Mouse (Mus musculus) adrenal gland, postnatal 10 days (tissue): ENCODE results near the gene Gss. TPM values are rescaled to one million over a fixed set of nuclear protein-coding genes. Genes with fewer than 3 reads are reported as not detected.
A peak's percentile ranks its signal among the peaks of the same experiment; 100 is the strongest.
"Not testable (repeated sequence)": the region's sequence is repeated elsewhere in the genome, so short reads cannot be mapped to it uniquely, and the experiment has no call there.

ENCODE experiments used
- DNase-seq: peaks from one replicate; pipeline ENCODE4 v3.0.0; 2021; ENCODE audit warnings: mixed read lengths
- total RNA-seq, 2 experiments: library from RNA; stranded (reverse); gene quantifications; 2 replicates each; pipeline ENCODE4 v1.2.3; 2021

Gene Gss
- total RNA-seq, 2 experiments from 2014 or later = 41.4 to 48.1 TPM

DNA sequence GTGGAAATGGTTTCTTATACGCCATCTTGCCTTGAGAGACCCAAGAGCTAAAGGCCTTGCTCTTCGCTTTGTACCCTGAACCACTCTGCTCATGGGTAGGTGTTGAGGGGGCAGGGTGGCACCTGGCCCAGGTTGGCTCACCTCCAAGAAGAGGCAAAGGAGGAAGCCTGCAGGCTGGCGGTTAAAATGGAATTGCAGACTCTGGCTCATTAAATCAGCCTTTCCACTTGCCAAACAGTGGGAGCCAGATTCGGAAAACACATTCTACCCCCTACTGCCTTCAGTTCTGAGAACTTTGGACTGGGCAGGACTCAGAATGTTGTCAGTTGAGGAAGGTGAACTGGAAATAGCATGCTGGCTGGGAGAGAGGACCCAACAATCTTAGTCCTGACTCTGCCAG is 17.9 kb downstream of the Gss start:
- peak; percentile 33 for DNase-seq

DNA sequence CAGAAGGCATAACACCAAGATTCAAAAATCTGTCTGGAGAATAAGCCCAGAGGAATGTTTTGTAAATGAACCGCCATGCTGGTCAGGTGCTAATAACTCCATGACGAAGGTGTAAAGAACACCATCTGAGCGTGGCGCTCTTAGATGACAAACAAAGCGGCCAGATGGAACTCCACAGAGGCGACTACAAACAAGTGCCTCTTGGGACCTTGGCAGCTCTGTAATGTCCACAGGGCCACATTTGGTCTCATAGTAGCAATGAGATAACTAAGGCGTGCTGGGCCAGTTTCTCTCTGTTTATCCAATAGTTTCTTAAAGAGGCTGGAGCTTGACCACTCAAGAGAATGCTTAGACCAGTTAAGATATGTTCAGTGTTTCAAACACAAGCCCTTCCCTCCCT is 18.6 kb downstream of the Gss start:
- no peak for DNase-seq

DNA sequence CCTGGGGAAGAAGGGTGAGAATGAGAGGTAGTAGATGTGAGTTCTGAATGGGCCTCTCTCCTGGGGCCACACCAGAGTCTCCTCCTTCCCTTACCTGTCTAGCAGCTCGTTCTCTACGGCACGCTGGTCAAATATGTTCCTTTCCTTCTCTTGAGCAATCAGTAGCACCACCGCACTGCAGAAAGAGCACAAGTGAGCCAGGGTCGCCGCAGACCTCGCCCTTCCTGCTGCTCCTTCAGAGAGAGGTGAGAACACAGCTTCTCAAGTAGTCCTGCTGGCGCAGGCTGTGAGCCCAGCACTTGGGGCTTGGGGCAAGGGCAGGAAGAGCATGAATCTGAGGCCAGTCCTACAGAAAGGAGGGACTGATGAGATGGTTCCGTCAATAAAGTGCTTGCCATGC is 19.6 kb downstream of the Gss start:
- no peak for DNase-seq

DNA sequence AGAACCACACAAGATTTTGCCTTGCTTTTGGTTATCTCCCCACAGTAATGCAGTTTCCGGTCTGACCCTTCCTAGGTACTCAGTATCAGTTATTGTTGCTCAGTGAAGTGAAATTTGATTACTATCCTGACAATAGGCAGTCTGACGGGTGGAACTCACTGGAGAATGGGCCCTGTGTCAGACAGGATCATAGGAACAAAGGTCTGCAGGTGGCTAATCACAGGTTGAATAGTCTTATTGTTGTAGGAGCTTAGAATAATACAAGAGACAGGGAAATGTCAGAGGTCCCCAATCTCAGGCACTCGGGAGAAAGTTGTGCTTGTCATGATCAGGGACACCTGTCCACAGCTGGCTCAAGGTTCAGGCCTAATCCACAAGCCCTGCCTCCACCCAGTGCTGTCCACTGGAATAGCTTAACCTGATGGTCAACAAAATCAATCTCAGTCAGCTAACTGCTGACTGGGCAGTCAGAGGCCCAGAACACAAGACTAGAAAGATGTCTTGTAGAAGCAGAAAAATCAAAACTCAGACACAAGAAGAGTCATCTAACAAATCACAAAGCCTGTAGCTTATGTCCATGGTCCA is 23.3 kb downstream of the Gss start:
- no peak for DNase-seq

DNA sequence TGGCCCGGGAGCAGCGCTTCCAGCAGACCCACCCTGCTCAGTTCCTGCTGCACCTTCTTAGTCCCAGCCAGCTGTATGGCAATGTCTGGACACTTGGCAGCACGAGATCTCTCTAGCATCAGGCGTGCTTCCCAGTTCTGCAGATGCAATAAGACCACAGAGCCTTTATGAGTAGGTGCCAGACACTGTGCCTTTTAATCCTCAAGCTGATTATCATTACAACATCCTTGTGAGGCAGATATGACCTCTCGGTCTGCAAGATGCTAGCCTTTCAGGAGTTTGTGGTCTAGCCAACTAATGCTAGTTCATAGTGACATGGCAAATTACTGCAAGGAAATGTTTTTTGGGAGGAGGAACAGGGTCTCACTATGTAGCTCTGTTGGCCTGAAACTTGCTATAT is 24.9 kb downstream of the Gss start:
- DNase-seq = no peak

DNA sequence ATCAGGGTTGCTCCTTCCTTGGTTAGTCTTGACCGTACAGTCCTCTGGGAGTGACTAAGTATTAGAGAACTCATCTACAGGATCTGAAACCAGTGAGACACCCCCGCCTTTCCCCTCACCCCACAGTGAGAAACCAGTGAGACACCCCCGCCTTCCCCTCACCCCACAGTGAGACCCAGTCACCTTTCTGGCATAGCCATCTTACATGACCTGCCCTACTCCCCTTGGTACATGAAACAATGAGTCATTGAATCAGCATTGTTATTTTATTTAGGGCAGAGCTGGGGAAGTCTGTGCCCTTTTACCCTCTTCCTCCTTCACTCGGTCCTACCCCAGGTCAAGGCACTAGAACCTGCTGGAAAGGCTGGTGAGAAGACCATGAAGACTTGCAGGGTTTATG is 29.7 kb downstream of the Gss start:
- DNase-seq = no peak

DNA sequence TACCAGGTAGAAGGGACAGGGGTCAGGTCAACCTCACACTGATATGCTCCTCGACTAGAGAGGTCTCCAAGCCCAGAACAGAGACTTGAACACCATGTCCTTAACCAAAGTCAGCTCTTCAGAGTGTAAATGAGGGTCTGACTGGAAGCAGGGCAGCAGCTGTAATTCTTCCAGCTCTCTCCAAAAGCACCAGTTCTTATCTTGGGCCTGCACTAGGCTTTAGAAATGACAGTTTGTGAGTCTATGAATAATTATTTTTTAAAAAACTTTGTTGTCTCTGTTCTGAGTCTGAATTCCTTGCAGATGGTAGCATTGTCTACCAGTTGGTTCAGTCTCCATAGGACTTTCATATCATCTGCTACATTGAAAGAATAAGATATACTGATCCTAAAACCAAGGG is 30.4 kb downstream of the Gss start:
- DNase-seq = no peak

DNA sequence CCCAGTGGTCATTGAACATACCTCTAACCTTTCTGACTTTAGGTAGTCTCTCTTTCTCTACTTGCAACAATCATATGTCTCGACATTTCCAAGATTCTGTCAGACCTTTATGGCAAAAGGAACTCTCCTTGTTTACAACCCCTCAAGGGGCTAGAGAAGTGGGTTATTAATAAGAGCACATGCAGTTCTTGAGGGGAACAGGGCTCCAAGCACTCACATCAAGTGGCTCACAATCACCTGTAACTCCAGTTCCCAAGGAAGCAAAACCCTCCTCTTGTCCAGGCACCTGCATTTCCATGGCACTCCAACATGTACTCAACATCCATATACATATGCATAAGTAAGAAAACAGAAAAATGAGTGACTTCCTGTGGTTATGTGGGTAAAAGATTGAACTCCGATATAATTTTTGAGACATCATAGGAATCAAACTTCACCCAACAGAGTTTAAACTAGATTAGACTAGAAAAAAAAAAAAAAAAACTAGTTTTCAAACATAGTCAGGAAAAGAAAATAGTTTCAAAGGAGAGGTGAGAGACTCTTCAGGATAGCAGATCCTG is 38.1 kb downstream of the Gss start:
- no peak for DNase-seq

DNA sequence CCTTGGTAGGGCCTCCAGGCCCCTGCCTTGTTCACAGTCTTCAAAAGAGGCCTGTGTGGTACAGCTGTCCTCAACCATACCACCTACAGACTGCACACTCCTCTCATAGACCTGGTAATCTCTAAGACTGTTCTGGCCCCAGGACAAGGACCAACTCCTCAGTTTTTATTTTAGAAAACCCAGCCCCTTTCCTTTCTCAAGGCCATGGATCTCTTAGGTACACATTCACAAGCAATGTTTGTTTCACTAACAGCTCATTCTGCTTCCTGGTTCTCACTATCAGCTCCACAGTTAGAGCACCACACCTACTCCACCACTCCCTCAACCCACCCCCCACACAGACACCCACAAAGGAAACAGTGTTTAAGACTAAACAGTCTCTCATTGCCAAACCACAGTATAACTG is 39.7 kb downstream of the Gss start:
- DNase-seq = no peak

DNA sequence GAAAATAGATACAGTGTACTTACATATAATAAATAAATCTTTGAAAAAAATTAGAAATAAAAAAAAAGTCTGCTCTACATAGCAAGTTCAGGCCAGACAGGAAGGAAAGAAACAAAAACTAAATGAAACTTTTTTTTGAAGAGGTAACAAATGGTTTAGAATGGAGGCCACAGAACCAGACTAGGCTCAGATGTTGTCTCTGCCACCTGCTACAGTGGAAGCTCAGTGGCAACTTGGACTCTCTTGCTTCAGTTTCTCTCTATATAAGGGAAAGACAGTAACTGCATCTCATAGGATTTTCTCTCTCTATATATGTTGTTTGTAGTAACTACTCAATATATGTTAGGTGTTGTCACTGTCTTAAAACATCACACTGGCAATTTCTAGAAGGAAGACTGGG is 40.3 kb downstream of the Gss start:
- DNase-seq = no peak

DNA sequence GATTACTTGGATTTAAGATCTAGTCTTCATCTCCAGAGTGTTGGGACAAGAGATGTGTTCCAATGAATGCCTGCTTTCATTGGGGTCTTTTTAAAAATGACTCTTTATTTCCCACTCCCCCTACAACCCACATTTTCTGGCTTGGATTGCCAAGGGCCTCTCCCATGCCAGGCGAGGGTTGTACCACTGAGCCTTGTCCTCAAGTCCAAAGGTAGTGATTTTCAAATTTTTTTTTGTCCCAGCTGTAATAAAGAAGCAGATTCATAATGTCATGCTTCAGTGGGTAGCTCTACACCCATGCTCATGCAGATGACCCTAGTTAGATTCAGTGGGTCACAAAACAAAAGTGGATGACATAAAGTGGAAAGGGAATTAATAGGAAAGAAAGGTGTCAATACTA is 45.7 kb downstream of the Gss start:
- no peak for DNase-seq

DNA sequence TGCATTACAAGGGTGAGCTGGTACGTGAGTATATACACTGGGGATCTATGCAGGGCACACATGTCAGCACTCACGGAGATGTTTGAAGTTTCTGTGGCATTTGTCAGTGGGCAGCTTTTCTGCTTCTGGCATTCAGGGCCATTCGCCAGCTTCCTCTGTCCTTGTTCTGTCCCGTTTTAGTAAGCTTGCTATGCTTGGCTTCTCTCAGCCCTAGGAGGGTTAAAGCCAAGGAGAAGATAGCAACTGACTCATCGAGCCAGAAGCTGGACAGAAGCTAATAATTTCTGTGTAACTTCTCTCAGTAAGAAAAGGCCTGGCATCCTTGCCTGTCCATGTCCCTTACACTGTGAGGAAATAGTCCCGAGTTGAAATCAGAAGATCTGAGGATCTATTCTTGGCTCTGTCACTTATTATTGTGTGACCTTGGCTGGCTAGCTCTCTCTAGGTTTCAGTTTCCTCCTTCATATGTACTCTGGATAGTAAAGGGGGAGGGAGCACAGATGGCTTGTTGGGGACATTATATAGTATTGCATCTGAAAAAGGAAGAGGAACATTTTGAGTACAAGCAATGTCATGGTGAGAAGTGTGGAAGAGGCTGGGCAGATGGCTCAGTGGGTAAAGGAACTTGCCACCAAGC is 51.7 kb downstream of the Gss start:
- DNase-seq = peak; percentile 72

DNA sequence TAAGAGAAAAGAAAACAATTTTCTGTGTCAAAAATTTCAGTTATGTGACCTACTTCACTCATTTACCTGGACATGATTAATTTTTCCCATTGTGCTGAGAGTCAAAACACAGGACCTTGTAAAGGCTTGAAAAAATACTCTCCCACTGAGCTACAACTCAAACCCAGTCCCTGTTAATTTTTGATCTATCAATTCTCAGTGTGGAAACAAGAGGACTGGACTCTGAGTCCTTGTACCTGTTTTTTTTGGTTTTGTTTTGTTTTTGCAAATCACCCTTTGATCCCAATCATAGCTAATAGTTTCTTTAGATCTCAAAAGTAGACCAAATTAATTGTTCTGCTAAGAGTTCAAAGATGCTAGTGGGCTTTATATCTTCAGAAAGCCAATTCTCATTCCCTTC is 52.9 kb downstream of the Gss start:
- DNase-seq = no peak

DNA sequence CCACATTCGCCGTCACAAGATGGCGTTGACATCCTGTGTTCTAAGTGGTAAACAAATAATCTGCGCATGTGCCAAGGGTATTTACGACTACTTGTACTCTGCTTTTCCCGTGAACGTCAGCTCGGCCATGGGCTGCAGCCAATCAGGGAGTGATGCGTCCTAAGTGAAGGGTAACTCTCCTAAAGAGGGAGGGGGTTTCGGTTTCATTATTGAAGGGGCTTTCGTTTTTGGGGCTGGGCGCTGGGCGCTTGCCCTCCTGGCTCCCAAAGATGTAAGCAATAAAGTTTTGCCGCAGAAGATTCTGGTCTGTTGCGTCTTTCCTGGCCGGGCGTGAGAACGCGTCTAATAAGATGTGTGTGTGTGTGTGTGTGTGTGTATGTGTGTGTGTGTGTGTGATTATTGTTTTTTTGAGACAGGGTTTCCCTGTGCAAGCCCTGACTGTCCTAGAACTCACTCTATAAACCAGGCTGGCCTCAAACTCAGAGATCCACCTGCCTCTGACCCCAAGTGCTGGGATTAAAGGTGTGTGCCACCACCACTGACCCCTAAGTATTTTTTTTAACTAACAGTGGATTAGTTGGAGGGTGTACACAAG is 54.0 kb downstream of the Gss start:
- DNase-seq = not testable (repeated sequence)

DNA sequence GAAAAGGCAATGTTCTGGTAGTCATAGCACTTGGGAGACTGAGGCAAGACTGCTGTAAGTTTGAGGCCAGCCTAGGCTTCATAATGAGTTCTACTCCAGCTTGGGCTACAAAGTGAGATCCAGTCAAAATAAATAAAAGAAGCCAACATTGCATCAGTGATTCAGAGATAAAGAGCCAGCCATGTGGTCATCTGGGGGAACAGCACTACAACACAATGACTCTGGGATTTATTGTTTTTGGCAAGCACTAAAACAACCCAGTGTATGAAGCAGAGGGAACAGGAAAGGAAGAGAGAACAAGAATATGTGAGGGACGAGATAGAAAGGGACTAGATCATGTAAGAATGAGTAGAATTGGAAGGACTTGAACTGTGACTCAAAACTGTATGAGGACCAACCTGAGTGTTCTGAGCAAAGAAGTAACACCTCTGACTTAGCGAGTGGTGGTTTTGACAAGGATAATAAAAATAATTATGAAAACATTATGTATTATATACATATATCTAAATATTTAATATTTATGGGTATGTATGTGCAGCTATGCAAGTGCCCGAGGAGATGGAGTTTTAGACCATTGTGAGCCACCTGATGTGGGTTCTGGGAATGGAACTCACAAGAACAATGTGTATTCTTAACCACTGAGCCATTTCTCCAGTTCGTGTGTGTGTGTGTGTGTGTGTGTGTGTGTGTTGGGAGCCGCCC is 54.7 kb downstream of the Gss start:
- DNase-seq = no peak

DNA sequence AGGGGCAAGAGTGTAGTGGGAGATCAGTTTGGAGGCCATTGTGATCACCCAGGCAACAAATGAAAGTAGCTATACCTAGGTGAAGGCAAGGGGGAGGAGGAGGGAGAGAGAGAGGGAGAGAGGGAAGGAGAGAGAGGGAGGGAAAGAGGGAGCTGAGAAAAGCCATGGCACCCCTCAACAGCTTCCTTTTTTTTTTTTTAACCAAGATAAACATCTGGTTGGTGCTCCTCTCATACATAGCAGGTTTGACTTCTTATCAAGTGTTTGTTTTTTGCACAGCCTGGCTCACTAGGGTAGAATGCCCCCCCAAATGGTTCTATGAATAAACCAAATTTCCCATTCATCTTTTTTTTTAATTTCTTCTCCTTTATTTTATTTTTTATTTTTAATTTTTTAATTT is 56.3 kb downstream of the Gss start:
- DNase-seq = no peak

DNA sequence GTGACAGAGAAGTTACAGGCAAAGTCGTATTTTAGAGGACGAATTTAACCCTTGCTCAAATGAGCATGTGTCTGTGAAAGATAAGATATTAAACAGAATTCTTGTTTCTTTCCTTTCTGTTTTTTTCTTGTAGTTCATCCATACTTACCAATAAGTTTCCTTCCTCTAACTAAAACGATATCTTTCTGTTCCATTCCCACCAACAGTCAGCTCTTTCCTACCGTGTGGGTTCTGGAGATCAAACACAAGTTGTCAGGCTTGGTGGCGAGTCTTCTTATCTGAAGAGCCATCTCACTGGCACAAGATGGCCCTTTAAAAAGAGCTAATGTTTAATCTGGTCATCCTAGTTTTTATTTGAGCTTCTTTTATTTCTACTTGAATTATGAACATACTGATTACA is 65.2 kb downstream of the Gss start:
- no peak for DNase-seq

DNA sequence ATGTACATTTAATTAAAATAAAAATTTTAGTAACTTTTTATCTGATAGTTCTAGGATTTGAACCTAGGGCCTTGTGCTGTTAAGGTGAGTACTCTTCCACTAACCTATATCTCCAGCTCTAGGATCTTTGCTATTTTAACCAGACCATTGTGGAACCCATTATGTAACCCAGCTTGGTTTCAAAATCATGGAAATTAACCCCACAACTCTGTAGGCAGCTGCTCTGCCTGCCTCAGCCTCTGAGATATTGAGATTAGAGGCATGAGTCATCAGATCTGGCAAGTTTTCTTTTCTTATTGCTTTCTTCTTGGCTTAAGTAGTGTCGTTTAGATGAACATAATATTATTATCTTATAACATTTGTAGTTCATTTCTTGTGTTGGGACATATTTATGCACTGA is 68.2 kb downstream of the Gss start:
- no peak for DNase-seq

DNA sequence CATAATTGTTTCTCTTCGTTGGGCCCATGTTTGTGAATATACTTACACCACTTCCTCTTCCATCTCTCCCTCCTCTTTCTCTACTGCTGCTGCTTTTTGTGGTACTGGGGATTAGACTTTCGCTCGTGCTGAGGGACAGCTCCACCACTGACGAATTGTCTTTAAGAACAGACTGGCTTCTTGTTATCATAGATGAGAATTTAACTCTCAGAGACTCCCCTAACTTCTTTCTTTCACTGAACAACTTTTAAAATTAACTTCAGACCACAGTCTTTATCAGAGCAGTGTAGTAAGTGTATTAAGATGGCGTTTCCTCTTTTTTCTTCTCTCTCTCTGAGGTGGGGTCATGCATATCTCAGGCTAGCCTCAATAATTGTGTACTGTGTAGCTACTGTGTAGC is 68.9 kb downstream of the Gss start:
- DNase-seq = no peak

DNA sequence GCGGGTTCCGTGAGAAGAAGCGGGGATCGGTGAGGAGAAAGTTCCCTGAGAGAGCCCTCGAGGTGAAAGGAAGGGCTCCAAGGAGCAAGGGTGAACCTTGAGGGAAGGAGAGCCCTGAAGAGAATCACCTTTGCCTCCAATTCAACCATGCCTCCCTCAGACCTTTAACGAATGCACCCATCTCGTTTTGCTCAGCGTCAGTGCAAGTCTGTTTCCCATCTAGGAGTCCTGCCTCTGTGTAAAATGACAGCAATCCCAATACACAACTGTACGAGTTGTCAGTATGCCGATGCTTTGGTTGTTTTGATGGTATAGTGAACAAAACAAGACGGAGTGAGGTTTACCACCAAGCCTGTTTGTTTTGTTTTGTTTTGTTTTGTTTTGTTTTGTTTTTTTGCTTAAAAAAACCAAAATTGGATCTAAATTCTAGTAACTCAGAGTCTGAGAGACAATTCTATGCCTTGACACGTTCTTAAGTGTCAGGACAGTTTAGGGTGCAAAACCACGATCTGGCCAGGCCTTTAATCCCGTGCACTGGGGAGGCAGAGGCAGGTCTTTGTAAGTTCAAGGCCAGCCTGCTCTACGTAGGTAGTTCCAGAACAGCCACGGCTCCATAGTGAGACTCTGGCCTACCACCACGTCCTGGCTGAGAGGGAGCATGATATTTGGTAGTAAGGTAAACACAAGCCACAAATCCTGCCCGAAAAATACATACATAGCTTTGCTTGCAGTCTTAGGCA is 73.9 kb downstream of the Gss start:
- no peak for DNase-seq

DNA sequence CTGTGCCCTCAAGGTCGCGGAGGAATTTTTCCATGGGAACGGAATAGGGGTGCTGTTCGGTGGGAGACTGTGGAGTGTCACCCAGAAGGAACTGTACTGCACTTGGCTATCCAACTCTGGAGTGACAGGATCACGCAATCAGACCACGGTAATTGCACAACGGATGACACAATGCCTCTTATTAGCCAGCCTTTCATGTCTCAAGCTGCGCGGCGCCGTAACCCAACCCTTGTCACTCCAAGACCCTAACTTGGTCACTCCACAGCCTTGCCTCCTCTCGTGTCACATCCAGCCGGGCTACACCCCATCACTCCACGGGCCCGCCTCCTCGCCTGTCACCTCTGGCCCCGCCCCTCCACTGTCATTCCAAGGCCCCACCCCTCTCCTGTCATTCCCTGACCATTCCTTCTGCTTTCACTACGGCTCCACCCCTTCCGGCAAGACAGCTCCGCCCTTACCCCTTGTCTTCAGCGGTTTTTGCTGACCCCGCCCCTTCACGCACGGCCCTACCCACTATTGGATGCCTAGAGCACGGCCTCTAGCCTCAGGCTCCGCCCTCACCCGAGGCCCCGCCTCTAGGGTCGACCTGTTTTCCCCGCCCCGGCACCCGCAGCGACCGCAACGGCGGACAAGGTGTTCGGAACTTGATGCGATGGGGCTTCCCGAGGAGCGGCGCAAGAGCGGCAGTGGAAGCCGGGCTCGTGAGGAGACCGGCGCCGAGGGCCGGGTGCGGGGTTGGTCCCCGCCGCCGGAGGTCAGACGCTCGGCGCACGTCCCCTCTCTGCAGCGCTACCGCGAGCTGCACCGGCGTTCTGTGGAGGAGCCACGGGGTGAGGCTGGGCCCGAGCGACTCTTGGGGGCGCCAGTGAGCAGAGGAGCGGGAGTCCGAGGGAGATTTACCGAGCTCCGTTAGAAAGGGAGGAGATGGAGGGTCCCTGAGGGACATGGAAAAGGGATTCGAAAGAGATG is 74.9 kb downstream of the Gss start, which contains the start of the genes Acss2 and Ggt7:
TSS of gene Acss2 (plus strand) at position 494 of the 969 bp plus-strand sequence.
TSS of gene Ggt7 (minus strand) at position 783 of the 969 bp plus-strand sequence.
- peak; percentile 99 for DNase-seq
